Mouse (Mus musculus) heart, embryonic 12.5 days (tissue): ENCODE measurements around the gene Foxp1. TPM values are rescaled to one million over a fixed set of nuclear protein-coding genes. Genes with fewer than 3 reads are reported as not detected.

ENCODE experiments used
- ATAC-seq: fragments of 200-750 bp; cut with Nextera tagmentation; 2 replicates; pipeline ENCODE4 v1.8.0; 2017; ENCODE audit warnings: moderate TSS enrichment, moderate library complexity; ENCODE audit not compliant: insufficient number of reproducible peaks, low FRiP score
- H3K27ac ChIP-seq: fragments of 300-500 bp; sonication (generic); 2 replicates; pipeline ENCODE4 v1.5.1; 2016; ENCODE audit warnings: mild to moderate bottlenecking, moderate library complexity; ENCODE audit not compliant: poor library complexity, severe bottlenecking
- H3K27me3 ChIP-seq: fragments of 300-500 bp; sonication (generic); replicated peaks from 2 replicates; pipeline ENCODE4 v1.6.1; 2016; ENCODE audit warnings: mild to moderate bottlenecking, moderate library complexity
- H3K36me3 ChIP-seq: fragments of 300-500 bp; sonication (generic); 2 replicates; pipeline ENCODE4 v1.6.1; 2016; ENCODE audit warnings: mild to moderate bottlenecking, moderate library complexity
- H3K4me1 ChIP-seq: fragments of 300-500 bp; sonication (generic); replicated peaks from 2 replicates; pipeline ENCODE4 v1.6.1; 2016; ENCODE audit warnings: mild to moderate bottlenecking
- H3K4me2 ChIP-seq: fragments of 300-500 bp; sonication (generic); 2 replicates; pipeline ENCODE4 v1.6.1; 2016; ENCODE audit warnings: mild to moderate bottlenecking, moderate library complexity
- H3K4me3 ChIP-seq: fragments of 300-500 bp; sonication (generic); 2 replicates; pipeline ENCODE4 v1.5.1; 2016; ENCODE audit warnings: mild to moderate bottlenecking
- H3K9ac ChIP-seq: fragments of 300-500 bp; sonication (generic); 2 replicates; pipeline ENCODE4 v1.6.1; 2016; ENCODE audit warnings: mild to moderate bottlenecking, moderate library complexity
- H3K9me3 ChIP-seq: fragments of 300-500 bp; sonication (generic); replicated peaks from 2 replicates; pipeline ENCODE4 v1.6.1; 2016; ENCODE audit warnings: mild to moderate bottlenecking, moderate library complexity
- WGBS: fragments of 180-500 bp; shearing (Covaris S2); methylation state at CpG from one replicate; pipeline ENCODE4 v1.1.7; 2016; 5-methylcytosine and 5-hydroxymethylcytosine counted together
- polyA plus RNA-seq: library from polyadenylated mRNA; unstranded; fragments of >200 nt; fragmentation: Nextera tagmentation; extraction: Ambion mirVana; gene quantifications from 2 replicates; pipeline ENCODE4 v1.2.1, GENCODE M21; 2016

The Foxp1 gene
- polyA plus RNA-seq, 1 experiment from 2014 or later, result 91.1 TPM

DNA sequence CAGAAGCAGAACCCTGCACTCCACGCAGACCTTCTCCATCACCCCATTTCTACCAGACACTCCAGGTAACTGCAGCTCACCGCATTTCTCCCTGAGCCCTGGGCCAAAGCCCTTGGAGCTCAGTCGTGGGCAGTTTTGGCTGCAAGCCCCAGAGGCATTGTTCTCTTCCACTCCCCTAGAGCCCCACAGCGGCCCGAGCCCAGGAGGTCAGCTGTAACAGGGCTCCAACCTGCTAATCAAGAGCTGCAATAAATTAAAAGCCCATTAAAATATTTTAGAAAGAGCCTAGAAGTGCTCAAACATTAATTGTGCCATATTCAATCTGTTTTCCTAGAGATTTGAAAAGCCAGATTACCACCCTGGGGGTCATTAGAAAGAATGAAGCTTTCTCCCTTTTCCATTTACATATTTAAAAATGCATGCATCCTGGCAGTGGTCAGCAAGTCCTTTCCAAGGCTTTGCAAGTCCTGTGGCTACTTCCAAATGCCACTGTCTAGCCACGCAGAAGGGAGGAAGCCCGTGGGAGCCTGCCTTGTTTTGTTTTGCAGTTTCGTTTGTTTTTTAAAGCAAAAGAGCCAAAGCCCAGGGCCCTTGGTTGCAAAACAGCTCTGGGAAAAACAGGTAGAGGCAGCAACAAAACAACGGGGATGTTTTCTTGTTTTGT is 83.2 kb downstream of the Foxp1 start:
- 28% methylated on average over 9 of the region's 9 CpGs for WGBS
- peak overlapping the region; percentile 56 for H3K27ac ChIP-seq

GRCm38 (mm10) chr6:99436371-99436770 is 86.2 kb downstream of the Foxp1 start:
- ATAC-seq, result no peak
- 72% methylated on average over 6 of the region's 6 CpGs for WGBS
- no peak overlapping the region for H3K4me3 ChIP-seq

More for the DNA sequence above, 83.2 kb downstream of the Foxp1 start:
- H3K4me2 ChIP-seq, result peak overlapping the region; percentile 50
- ATAC-seq, result no peak
- H3K36me3 ChIP-seq, result peaks cover 8% of the 10 kb centered on the region; the same call in 1 of the 2 replicates
- no peaks in the 10 kb centered on the region for H3K27me3 ChIP-seq
- H3K9me3 ChIP-seq, result no peaks in the 10 kb centered on the region
- H3K9ac ChIP-seq, result peak overlapping the region; percentile 12
- H3K4me3 ChIP-seq, result no peak overlapping the region
- H3K4me1 ChIP-seq, result peaks cover 30% of the 10 kb centered on the region

DNA sequence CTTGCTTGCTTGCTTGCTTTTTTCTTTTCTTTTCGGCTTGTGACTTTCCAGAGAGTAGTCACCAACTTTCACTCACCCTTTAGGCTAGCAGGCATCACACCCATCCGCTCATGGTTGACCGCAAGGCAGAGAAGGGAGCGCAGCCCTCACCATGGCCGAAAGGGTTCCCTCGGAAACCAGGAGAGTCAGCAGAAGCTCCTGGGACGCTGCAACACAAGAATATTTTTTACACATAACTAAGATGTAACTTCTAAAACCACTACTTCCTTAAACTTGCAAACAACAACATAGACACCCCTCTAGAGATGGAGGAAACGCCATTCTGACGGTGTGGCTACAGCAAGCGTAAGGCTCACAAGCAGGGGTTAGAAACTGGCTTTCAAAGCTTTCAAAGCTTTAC is 87.4 kb downstream of the Foxp1 start:
- Histone ChIP-seq H3K27ac (no peak overlapping the region), H3K4me3 (no peak overlapping the region), H3K9me3 (no peaks in the 10 kb centered on the region), H3K9ac (no peak overlapping the region), H3K4me2 (no peak overlapping the region), H3K27me3 (no peaks in the 10 kb centered on the region), H3K36me3 (peaks cover 12% of the 10 kb centered on the region; the same call in 1 of the 2 replicates), H3K4me1 (peaks cover 17% of the 10 kb centered on the region)
- no peak for ATAC-seq
- 93% methylated on average over 10 of the region's 10 CpGs for WGBS

More at GRCm38 (mm10) chr6:99436371-99436770, 86.2 kb downstream of the Foxp1 start:
- Histone ChIP-seq H3K9ac (no peak overlapping the region), H3K9me3 (no peaks in the 10 kb centered on the region), H3K36me3 (peaks cover 12% of the 10 kb centered on the region; the same call in 1 of the 2 replicates), H3K4me2 (no peak overlapping the region), H3K27me3 (no peaks in the 10 kb centered on the region), H3K4me1 (peaks cover 29% of the 10 kb centered on the region), H3K27ac (no peak overlapping the region)

GRCm38 (mm10) chr6:99433006-99433405 is 89.5 kb downstream of the Foxp1 start:
- WGBS, result 88% methylated on average over 9 of the region's 9 CpGs

DNA sequence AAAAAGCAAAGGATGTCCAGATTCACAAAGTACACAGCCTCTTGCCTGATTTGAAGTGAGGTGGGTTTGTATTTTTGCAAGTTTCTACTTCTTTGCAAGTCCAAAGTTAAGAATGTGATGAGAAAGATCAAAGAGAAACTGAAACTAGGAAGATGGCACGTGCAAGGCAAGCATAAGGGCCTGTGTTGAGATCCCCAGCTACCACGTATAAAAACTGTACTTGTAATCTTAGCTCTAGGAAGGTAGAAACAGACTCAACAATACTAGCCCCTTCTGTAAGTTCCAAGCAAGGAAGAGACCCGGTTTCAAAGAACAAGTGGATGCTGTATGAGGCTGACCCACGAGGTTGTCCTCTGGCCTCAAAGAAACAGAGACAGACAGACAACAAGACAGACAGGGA is 90.6 kb downstream of the Foxp1 start:
- peaks cover 12% of the 10 kb centered on the region; the same call in 1 of the 2 replicates for H3K36me3 ChIP-seq
- no peak overlapping the region for H3K4me3 ChIP-seq
- no peaks in the 10 kb centered on the region for H3K4me1 ChIP-seq
- ATAC-seq, result no peak
- 63% methylated on average over 4 of the region's 4 CpGs for WGBS
- H3K9me3 ChIP-seq, result no peaks in the 10 kb centered on the region
- H3K9ac ChIP-seq, result no peak overlapping the region
- no peak overlapping the region for H3K27ac ChIP-seq
- H3K27me3 ChIP-seq, result no peaks in the 10 kb centered on the region
- H3K4me2 ChIP-seq, result no peak overlapping the region

More at GRCm38 (mm10) chr6:99433006-99433405, 89.5 kb downstream of the Foxp1 start:
- no peak for ATAC-seq
- Histone ChIP-seq H3K36me3 (peaks cover 12% of the 10 kb centered on the region; the same call in 1 of the 2 replicates), H3K4me2 (no peak overlapping the region), H3K27ac (no peak overlapping the region), H3K27me3 (no peaks in the 10 kb centered on the region), H3K4me3 (no peak overlapping the region), H3K9ac (no peak overlapping the region), H3K4me1 (no peaks in the 10 kb centered on the region), H3K9me3 (no peaks in the 10 kb centered on the region)

DNA sequence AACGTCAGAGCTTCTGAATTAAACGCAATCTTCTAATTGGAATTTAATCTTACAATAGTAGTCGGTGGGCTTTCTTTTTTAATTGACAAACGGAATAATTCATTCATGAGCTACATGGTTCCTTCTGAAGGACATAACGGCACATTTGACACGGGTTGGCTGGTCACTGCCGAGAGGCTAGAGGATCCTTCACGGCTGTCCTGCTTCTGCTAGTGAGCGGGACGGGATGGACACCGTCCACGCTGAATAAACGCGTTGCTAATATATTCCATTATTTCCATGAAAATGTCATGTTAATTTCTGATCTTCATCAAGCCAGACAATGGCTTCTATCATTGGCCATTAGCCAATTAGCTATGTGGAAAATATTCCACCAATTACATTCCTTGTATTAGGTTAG is 92.0 kb downstream of the Foxp1 start:
- H3K9me3 ChIP-seq, result no peaks in the 10 kb centered on the region
- H3K27ac ChIP-seq, result no peak overlapping the region
- H3K4me3 ChIP-seq, result no peak overlapping the region
- no peak overlapping the region for H3K9ac ChIP-seq
- no peaks in the 10 kb centered on the region for H3K4me1 ChIP-seq
- peaks cover 12% of the 10 kb centered on the region; the same call in 1 of the 2 replicates for H3K36me3 ChIP-seq
- no peak overlapping the region for H3K4me2 ChIP-seq
- H3K27me3 ChIP-seq, result no peaks in the 10 kb centered on the region
- no peak for ATAC-seq
- 91% methylated on average over 14 of the region's 14 CpGs for WGBS

GRCm38 (mm10) chr6:99429378-99430131 is 93.0 kb downstream of the Foxp1 start:
- 75% methylated on average over 16 of the region's 16 CpGs for WGBS
- H3K4me2 ChIP-seq, result no peak overlapping the region
- H3K4me3 ChIP-seq, result no peak overlapping the region
- no peaks in the 10 kb centered on the region for H3K27me3 ChIP-seq
- no peaks in the 10 kb centered on the region for H3K4me1 ChIP-seq
- no peaks in the 10 kb centered on the region for H3K9me3 ChIP-seq
- H3K36me3 ChIP-seq, result peaks cover 6% of the 10 kb centered on the region; the same call in 1 of the 2 replicates
- H3K27ac ChIP-seq, result no peak overlapping the region
- no peak overlapping the region for H3K9ac ChIP-seq
- ATAC-seq, result no peak

- no peak overlapping the region for H3K27ac ChIP-seq
- H3K9me3 ChIP-seq, result no peaks in the 10 kb centered on the region
- no peak overlapping the region for H3K4me2 ChIP-seq
- no peaks in the 10 kb centered on the region for H3K4me1 ChIP-seq
- WGBS, result 80% methylated on average over 2 of the region's 2 CpGs
- H3K9ac ChIP-seq, result no peak overlapping the region
- H3K27me3 ChIP-seq, result no peaks in the 10 kb centered on the region
- no peak overlapping the region for H3K4me3 ChIP-seq
- ATAC-seq, result no peak
- peaks cover 3% of the 10 kb centered on the region; the same call in 1 of the 2 replicates for H3K36me3 ChIP-seq
Observed at GRCm38 (mm10) chr6:99428961-99429360, 93.6 kb downstream of the Foxp1 start.

- no peak for ATAC-seq
- Histone ChIP-seq H3K27ac (no peak overlapping the region), H3K9me3 (no peaks in the 10 kb centered on the region), H3K36me3 (no peaks in the 10 kb centered on the region), H3K4me1 (no peaks in the 10 kb centered on the region), H3K27me3 (no peaks in the 10 kb centered on the region), H3K9ac (no peak overlapping the region), H3K4me2 (no peak overlapping the region), H3K4me3 (no peak overlapping the region)
- WGBS, result 81% methylated on average over 4 of the region's 4 CpGs
Observed at GRCm38 (mm10) chr6:99427301-99427700, 95.2 kb downstream of the Foxp1 start.

- H3K4me2 ChIP-seq, result no peak overlapping the region
- H3K27ac ChIP-seq, result no peak overlapping the region
- WGBS, result 72% methylated on average over 3 of the region's 3 CpGs
- no peaks in the 10 kb centered on the region for H3K36me3 ChIP-seq
- H3K9ac ChIP-seq, result no peak overlapping the region
- H3K27me3 ChIP-seq, result no peaks in the 10 kb centered on the region
- ATAC-seq, result no peak
- H3K9me3 ChIP-seq, result no peaks in the 10 kb centered on the region
- no peaks in the 10 kb centered on the region for H3K4me1 ChIP-seq
- no peak overlapping the region for H3K4me3 ChIP-seq
Observed at GRCm38 (mm10) chr6:99425044-99425443, 97.5 kb downstream of the Foxp1 start.

- Histone ChIP-seq H3K36me3 (no peaks in the 10 kb centered on the region), H3K4me1 (no peaks in the 10 kb centered on the region), H3K4me2 (no peak overlapping the region), H3K27me3 (no peaks in the 10 kb centered on the region), H3K9ac (no peak overlapping the region), H3K27ac (no peak overlapping the region), H3K4me3 (no peak overlapping the region), H3K9me3 (no peaks in the 10 kb centered on the region)
- ATAC-seq, result no peak
- WGBS, result 81% methylated on average over 8 of the region's 8 CpGs
Observed at GRCm38 (mm10) chr6:99420666-99421065, 101.9 kb downstream of the Foxp1 start.
